Mouse (Mus musculus): Measurements from ENCODE around the gene Chchd6. TPM values are rescaled to one million over a fixed set of nuclear protein-coding genes. Genes with fewer than 3 reads are reported as not detected.

Gene Chchd6
- total RNA-seq, 1 experiment from 2014 or later = 0.58 TPM

- ATAC-seq (ENCODE audit: extremely low read depth, insufficient number of reproducible peaks, low FRiP score, poor library complexity, severe bottlenecking) = no peak
These were observed 47.5 kb downstream of the Chchd6 start for GRCm38 (mm10) chr6:89547951-89548350.

GRCm38 (mm10) chr6:89538102-89538751, 57.2 kb downstream of the Chchd6 start:
- no peak for ATAC-seq (ENCODE audit: extremely low read depth, insufficient number of reproducible peaks, low FRiP score, poor library complexity, severe bottlenecking)

GRCm38 (mm10) chr6:89535626-89536225, 59.7 kb downstream of the Chchd6 start:
- no peak for ATAC-seq (ENCODE audit: extremely low read depth, insufficient number of reproducible peaks, low FRiP score, poor library complexity, severe bottlenecking)

- no peak for ATAC-seq (ENCODE audit: extremely low read depth, insufficient number of reproducible peaks, low FRiP score, poor library complexity, severe bottlenecking)
These were observed 70.7 kb downstream of the Chchd6 start for GRCm38 (mm10) chr6:89524766-89525165.

- no peak for ATAC-seq (ENCODE audit: extremely low read depth, insufficient number of reproducible peaks, low FRiP score, poor library complexity, severe bottlenecking)
These were observed 85.3 kb downstream of the Chchd6 start for GRCm38 (mm10) chr6:89510154-89510553.

- no peak for ATAC-seq (ENCODE audit: extremely low read depth, insufficient number of reproducible peaks, low FRiP score, poor library complexity, severe bottlenecking)
These were observed 86.7 kb downstream of the Chchd6 start for GRCm38 (mm10) chr6:89508725-89509124.

GRCm38 (mm10) chr6:89508263-89508662, 87.2 kb downstream of the Chchd6 start:
- no peak for ATAC-seq (ENCODE audit: extremely low read depth, insufficient number of reproducible peaks, low FRiP score, poor library complexity, severe bottlenecking)

GRCm38 (mm10) chr6:89499961-89500360, 95.5 kb downstream of the Chchd6 start:
- ATAC-seq (ENCODE audit: extremely low read depth, insufficient number of reproducible peaks, low FRiP score, poor library complexity, severe bottlenecking) = no peak

- ATAC-seq (ENCODE audit: extremely low read depth, insufficient number of reproducible peaks, low FRiP score, poor library complexity, severe bottlenecking) = no peak
These were observed 96.5 kb downstream of the Chchd6 start for GRCm38 (mm10) chr6:89498764-89499516.

- ATAC-seq (ENCODE audit: extremely low read depth, insufficient number of reproducible peaks, low FRiP score, poor library complexity, severe bottlenecking) = no peak
These were observed 98.5 kb downstream of the Chchd6 start for GRCm38 (mm10) chr6:89496916-89497315.

- no peak for ATAC-seq (ENCODE audit: extremely low read depth, insufficient number of reproducible peaks, low FRiP score, poor library complexity, severe bottlenecking)
These were observed 103.1 kb downstream of the Chchd6 start for GRCm38 (mm10) chr6:89492368-89492767.

GRCm38 (mm10) chr6:89490369-89490768, 105.1 kb downstream of the Chchd6 start:
- ATAC-seq (ENCODE audit: extremely low read depth, insufficient number of reproducible peaks, low FRiP score, poor library complexity, severe bottlenecking) = no peak

GRCm38 (mm10) chr6:89489533-89489932, 105.9 kb downstream of the Chchd6 start:
- ATAC-seq (ENCODE audit: extremely low read depth, insufficient number of reproducible peaks, low FRiP score, poor library complexity, severe bottlenecking) = no peak

GRCm38 (mm10) chr6:89486055-89486454, 109.4 kb downstream of the Chchd6 start:
- ATAC-seq (ENCODE audit: extremely low read depth, insufficient number of reproducible peaks, low FRiP score, poor library complexity, severe bottlenecking) = no peak

GRCm38 (mm10) chr6:89481192-89481591, 114.3 kb downstream of the Chchd6 start:
- no peak for ATAC-seq (ENCODE audit: extremely low read depth, insufficient number of reproducible peaks, low FRiP score, poor library complexity, severe bottlenecking)

- ATAC-seq (ENCODE audit: extremely low read depth, insufficient number of reproducible peaks, low FRiP score, poor library complexity, severe bottlenecking) = no peak
These were observed 127.5 kb downstream of the Chchd6 start for GRCm38 (mm10) chr6:89467908-89468307.

- ATAC-seq (ENCODE audit: extremely low read depth, insufficient number of reproducible peaks, low FRiP score, poor library complexity, severe bottlenecking) = no peak
These were observed 128.2 kb downstream of the Chchd6 start for GRCm38 (mm10) chr6:89467290-89467689.

GRCm38 (mm10) chr6:89466875-89467274, 128.6 kb downstream of the Chchd6 start:
- no peak for ATAC-seq (ENCODE audit: extremely low read depth, insufficient number of reproducible peaks, low FRiP score, poor library complexity, severe bottlenecking)

GRCm38 (mm10) chr6:89466053-89466708, 129.3 kb downstream of the Chchd6 start:
- ATAC-seq (ENCODE audit: extremely low read depth, insufficient number of reproducible peaks, low FRiP score, poor library complexity, severe bottlenecking) = no peak

Measured in neutrophil, adult 5-6 weeks (primary cell).